ENCODE assay signal across 8 mouse cellular contexts in genomic region chr11:63925161-63925582, GRCm38 (mm10). TPM values are rescaled to one million over a fixed set of nuclear protein-coding genes. Genes with fewer than 3 reads are reported as not detected.
DNase-seq lines count a peak whose midpoint lies in the region; ATAC-seq and TF ChIP-seq lines count a peak whose summit lies in the region.

No protein-coding gene starts in this region.

- no peaks in the 10 kb centered on the region for H3K9me3 ChIP-seq in intestine, embryonic 14.5 days (ENCODE audit: control insufficient read depth, low read length)
- H3K9me3 ChIP-seq in limb, embryonic 10.5 days (replicated peaks), result no peaks in the 10 kb centered on the region
- H3K9me3 ChIP-seq in midbrain, embryonic 11.5 days (ENCODE audit: control insufficient read depth, low read length), result no peaks in the 10 kb centered on the region

- peak; percentile 51 for TF ChIP-seq CTCF in cortical plate, adult 2 months (IDR thresholded peaks at IDR 0.05; ENCODE audit: extremely low read depth, insufficient read depth, low read length)

- WGBS in intestine, embryonic 14.5 days, result under 1% methylated on average over 31 of the region's 31 CpGs
- 1% methylated on average over 31 of the region's 31 CpGs for WGBS in limb, embryonic 10.5 days
- 1% methylated on average over 31 of the region's 31 CpGs for WGBS in midbrain, embryonic 11.5 days

- no peaks in the 10 kb centered on the region for H3K4me1 ChIP-seq in cortical plate, adult 2 months (ENCODE audit: control insufficient read depth, insufficient read depth, low read length)
- peaks cover 13% of the 10 kb centered on the region for H3K4me1 ChIP-seq in intestine, embryonic 14.5 days (replicated peaks; ENCODE audit: control insufficient read depth, insufficient read depth, low read length)
- peaks cover 60% of the 10 kb centered on the region for H3K4me1 ChIP-seq in limb, embryonic 10.5 days
- peaks cover 22% of the 10 kb centered on the region for H3K4me1 ChIP-seq in midbrain, embryonic 11.5 days (ENCODE audit: control insufficient read depth, insufficient read depth, low read length)

- no peak overlapping the region for H3K27ac ChIP-seq in cortical plate, adult 2 months (ENCODE audit: insufficient read depth, low read length)
- no peak overlapping the region for H3K27ac ChIP-seq in intestine, embryonic 14.5 days (ENCODE audit: low read depth)
- peak overlapping the region; percentile 63; the same call in 1 of the 2 replicates for H3K27ac ChIP-seq in limb, embryonic 10.5 days
- no peak overlapping the region for H3K27ac ChIP-seq in midbrain, embryonic 11.5 days (ENCODE audit: low read depth, low read length)

- no peak overlapping the region for H3K9ac ChIP-seq in intestine, embryonic 14.5 days (ENCODE audit: low read length)
- H3K9ac ChIP-seq in midbrain, embryonic 11.5 days (ENCODE audit: low read length), result peak overlapping the region; percentile 44

- H3K4me3 ChIP-seq in cortical plate, adult 2 months (ENCODE audit: insufficient read depth, low read length), result no peak overlapping the region
- peak overlapping the region; percentile 23; the same call in 1 of the 2 replicates for H3K4me3 ChIP-seq in intestine, embryonic 14.5 days (ENCODE audit: low read depth, low read length)
- peak overlapping the region; percentile 49 for H3K4me3 ChIP-seq in limb, embryonic 10.5 days
- peak overlapping the region; percentile 24 for H3K4me3 ChIP-seq in midbrain, embryonic 11.5 days (ENCODE audit: low read depth, low read length)

- no peak for TF ChIP-seq POLR2A in cortical plate, adult 2 months (IDR thresholded peaks at IDR 0.05; ENCODE audit: extremely low read depth, insufficient read depth, low read length)

- ATAC-seq in intestine, embryonic 14.5 days (replicated peaks; ENCODE audit: low FRiP score, low TSS enrichment, low read depth), result no peak
- ATAC-seq in midbrain, embryonic 11.5 days (ENCODE audit: low FRiP score), result peak; percentile 26; the same call in 1 of the 2 replicates

- H3K4me2 ChIP-seq in intestine, embryonic 14.5 days (ENCODE audit: low read length), result peak overlapping the region; percentile 48
- H3K4me2 ChIP-seq in midbrain, embryonic 11.5 days, result peak overlapping the region; percentile 59

- H3K27me3 ChIP-seq in intestine, embryonic 14.5 days (replicated peaks; ENCODE audit: control insufficient read depth, insufficient read depth, low read length), result peaks cover 64% of the 10 kb centered on the region
- H3K27me3 ChIP-seq in limb, embryonic 10.5 days (ENCODE audit: low read depth, poor library complexity, severe bottlenecking), result peaks cover 67% of the 10 kb centered on the region
- peaks cover 26% of the 10 kb centered on the region for H3K27me3 ChIP-seq in midbrain, embryonic 11.5 days (ENCODE audit: control insufficient read depth, insufficient read depth, low read length)

- intact Hi-C loops in gastrocnemius, postnatal 36 days (cut with DNase I), result loop anchor here (10.0 kb wide), 2 partner anchors 300 to 1050 kb away; partner anchors contain the start of gene Elac2

- no peaks in the 10 kb centered on the region for H3K36me3 ChIP-seq in intestine, embryonic 14.5 days (ENCODE audit: control insufficient read depth, insufficient read depth, low read length)
- no peaks in the 10 kb centered on the region for H3K36me3 ChIP-seq in limb, embryonic 10.5 days
- no peaks in the 10 kb centered on the region for H3K36me3 ChIP-seq in midbrain, embryonic 11.5 days (ENCODE audit: control insufficient read depth, insufficient read depth, low read length)

- peak; percentile 89 for DNase-seq in ZHBTc4 (ENCODE audit: low read depth, low spot score)
- peak; percentile 73 to 75 for DNase-seq in gastrocnemius, postnatal 36 days
- DNase-seq in intestine, embryonic 14.5 days (ENCODE audit: low spot score), result peak; percentile 87
- DNase-seq in limb, embryonic 10.5 days (ENCODE audit: low spot score), result peak; percentile 89
- DNase-seq in midbrain, embryonic 11.5 days (ENCODE audit: low spot score, missing footprints), result peak; percentile 98
- DNase-seq in right cerebral cortex, postnatal 4 days, result peak; percentile 71
- DNase-seq in urinary bladder, postnatal 4 days (ENCODE audit: low spot score in 2 of 2), result peak; percentile 75 to 81

RNA-seq across cellular contexts. Expression of gene Hs3st3b1, which starts 3.1 kb away (rescaled TPM):
- 0.59 and 0.65 TPM in 2 replicates for polyA plus RNA-seq in cortical plate, adult 2 months (2012; rRNA removed)
- under 1 TPM; 0.30 to 0.43 TPM for total RNA-seq in gastrocnemius, postnatal 36 days (2021)
- 5.3 and 5.9 TPM in 2 replicates for polyA plus RNA-seq in intestine, embryonic 14.5 days (2014; fragmentation: Nextera tagmentation; extraction: Ambion mirVana)
- 17.8 and 22.1 TPM in 2 replicates for polyA plus RNA-seq in limb, embryonic 10.5 days (2016; fragmentation: Nextera tagmentation; extraction: Ambion mirVana)
- polyA plus RNA-seq in midbrain, embryonic 11.5 days (2014; fragmentation: Nextera tagmentation; extraction: Ambion mirVana), result 17.5 and 18.1 TPM in 2 replicates
